Mouse (Mus musculus) splenic B cell, adult 2 months (primary cell): ENCODE results near the gene Glb1l2.

Source experiments
- DNase-seq: peaks from one replicate; pipeline ENCODE4 v3.0.0-alpha.2; 2011; ENCODE audit warnings: low read depth, low spot score
- H3K27me3 ChIP-seq: 2 replicates; pipeline ENCODE4 v1.6.1; 2012; ENCODE audit warnings: mild to moderate bottlenecking, low read length, moderate library complexity, mixed read lengths; ENCODE audit not compliant: control insufficient read depth, poor library complexity, insufficient read depth, severe bottlenecking
- H3K36me3 ChIP-seq: 2 replicates; pipeline ENCODE4 v1.6.1; 2012; ENCODE audit warnings: mild to moderate bottlenecking, low read length, moderate library complexity, mixed read lengths; ENCODE audit not compliant: control insufficient read depth, poor library complexity, insufficient read depth, severe bottlenecking

Glb1l2 gene

DNA sequence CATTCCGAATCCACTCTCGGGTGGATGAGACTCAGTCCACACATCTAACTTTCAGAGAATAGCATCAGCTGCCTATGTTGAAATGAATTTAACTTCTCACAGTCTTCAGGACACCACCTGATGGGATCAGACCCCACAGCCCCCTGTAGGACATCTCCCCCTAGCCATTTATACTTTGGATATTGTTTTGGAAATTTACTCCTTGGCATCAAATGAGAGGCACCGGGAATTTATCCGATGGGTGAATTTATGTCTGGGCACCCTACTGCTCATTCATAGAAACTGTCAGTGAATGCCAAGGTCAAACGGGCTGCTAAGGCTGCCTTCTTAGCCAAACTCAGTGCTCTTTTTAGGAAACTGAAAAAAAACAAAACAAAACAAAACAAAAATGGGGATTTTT, 45.7 kb downstream of the Glb1l2 start:
- no peak for DNase-seq
- no peaks in the 10 kb centered on the region for H3K27me3 ChIP-seq
- H3K36me3 ChIP-seq: no peaks in the 10 kb centered on the region

DNA sequence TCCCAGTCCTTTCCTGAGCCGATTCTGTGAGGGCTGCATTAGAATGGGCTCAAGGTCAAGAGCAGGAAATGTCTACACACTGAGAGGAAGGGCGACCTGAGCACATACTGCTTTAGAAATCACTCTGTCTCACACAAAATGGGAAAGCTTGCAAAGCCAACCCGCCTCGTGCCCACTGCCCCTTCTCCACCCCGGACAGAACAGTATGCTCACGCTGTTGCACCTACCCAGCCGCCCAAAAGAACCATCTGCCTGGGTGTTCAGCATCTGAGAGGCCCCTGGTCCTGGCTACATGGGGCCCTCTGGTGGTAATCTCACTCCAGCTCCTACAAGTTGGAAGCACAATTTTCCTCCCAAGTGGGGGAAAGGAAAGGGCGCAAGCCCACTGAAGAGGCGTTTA, 46.2 kb downstream of the Glb1l2 start:
- DNase-seq: no peak
- Histone ChIP-seq H3K27me3 (no peaks in the 10 kb centered on the region), H3K36me3 (no peaks in the 10 kb centered on the region)

DNA sequence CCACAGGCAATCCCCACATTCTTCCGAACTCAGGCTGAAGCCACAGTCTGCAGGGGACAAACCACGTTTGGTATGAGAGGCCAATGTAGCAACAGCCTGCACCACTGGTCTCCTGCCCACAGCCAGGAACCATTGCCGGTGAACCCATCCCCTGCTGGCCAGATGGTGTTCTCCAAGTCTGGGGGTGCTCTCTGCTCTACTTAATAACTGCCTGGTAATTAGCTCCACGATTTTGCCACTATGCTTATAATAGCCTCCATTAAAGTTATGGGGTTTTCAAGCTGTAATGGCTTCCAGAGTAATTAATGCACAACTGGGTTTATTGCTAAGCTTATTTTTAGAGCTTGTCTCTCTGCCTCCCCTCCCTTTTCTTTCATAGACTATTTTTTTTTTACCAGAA, 57.4 kb downstream of the Glb1l2 start:
- no peak for DNase-seq
- no peaks in the 10 kb centered on the region for H3K36me3 ChIP-seq
- no peaks in the 10 kb centered on the region for H3K27me3 ChIP-seq

DNA sequence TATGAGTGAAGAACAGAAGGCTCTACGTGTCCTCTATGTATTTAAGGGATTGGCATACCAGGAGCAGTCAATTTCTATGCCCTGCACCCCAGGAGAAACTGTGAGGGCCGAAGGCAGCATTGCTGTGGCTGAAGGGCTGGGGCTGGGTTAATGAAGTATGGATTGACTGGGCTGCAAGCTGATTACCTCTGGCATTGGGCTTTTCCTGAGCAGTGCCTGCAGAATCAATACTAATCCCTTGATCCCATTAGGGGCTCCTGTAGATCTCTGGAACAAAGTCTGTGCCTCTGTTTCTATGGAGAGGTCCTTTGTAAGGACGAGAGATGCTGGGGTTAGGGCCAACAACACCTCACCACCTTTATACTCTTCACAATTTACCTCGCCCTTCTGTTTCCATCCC, 59.1 kb downstream of the Glb1l2 start:
- no peak for DNase-seq
- Histone ChIP-seq H3K27me3 (no peaks in the 10 kb centered on the region), H3K36me3 (no peaks in the 10 kb centered on the region)

DNA sequence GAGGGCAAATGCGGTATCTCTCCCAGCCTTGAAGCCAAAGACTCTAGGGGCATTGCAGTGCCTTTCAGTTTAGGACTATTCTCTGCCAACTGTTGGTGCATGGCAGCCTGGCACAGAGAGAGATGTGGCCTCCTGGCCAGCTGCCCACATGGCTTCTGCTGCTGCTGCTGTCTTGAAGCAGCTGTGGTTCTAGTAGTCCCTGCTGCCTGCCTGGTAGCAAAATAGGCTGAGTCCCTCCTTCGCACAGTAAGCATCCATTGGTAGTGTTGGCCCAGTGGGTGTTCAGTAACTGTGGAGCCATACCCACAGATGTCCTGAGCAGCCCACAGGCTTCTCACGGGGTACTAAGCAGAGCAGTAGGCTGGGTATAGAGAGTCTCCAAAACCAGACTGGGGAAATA, 63.5 kb downstream of the Glb1l2 start:
- no peak for DNase-seq
- no peaks in the 10 kb centered on the region for H3K36me3 ChIP-seq
- H3K27me3 ChIP-seq: no peaks in the 10 kb centered on the region

DNA sequence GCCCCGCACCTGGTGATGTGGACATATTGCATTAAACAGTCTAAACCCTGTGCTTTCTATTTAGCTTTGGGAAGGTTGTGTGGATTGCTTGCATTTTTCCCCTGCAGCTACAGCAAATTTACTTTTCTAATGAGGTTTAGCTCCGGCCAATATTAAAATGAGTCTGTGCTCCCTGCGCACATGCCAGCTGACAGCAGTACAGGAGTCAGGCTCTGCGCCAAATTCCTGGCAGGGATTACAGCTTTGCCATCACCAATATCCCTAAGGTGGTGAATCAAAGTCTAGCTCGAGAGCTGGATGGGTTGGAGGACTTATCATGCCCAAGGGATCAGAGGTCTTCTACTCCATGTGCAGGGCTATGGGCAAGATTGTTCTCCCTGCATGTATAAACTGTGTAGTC, 69.2 kb downstream of the Glb1l2 start:
- no peaks in the 10 kb centered on the region for H3K27me3 ChIP-seq
- DNase-seq: no peak

DNA sequence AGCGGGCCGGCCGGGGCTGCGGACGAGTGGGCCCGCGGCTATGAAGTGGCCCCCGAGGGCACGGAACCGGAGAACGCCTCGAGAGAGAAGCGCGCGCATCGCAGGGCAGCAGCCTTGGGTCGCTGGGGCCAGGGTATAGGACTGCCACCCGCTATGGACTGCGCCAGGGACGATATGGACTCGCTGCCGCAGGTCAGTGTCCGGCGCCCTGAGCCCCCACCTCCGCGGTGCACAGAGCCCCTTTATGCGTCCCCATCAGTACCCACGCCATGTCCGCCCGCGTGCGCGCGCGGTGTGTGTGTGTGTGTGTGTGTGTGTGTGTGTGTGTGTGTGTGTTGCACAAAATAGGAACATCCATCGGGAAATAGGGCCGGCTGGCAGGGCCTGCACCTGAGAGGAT, 72.3 kb downstream of the Glb1l2 start:
- H3K36me3 ChIP-seq: no peaks in the 10 kb centered on the region
- no peak for DNase-seq
- no peaks in the 10 kb centered on the region for H3K27me3 ChIP-seq

More for the DNA sequence above, 69.2 kb downstream of the Glb1l2 start:
- H3K36me3 ChIP-seq: no peaks in the 10 kb centered on the region

DNA sequence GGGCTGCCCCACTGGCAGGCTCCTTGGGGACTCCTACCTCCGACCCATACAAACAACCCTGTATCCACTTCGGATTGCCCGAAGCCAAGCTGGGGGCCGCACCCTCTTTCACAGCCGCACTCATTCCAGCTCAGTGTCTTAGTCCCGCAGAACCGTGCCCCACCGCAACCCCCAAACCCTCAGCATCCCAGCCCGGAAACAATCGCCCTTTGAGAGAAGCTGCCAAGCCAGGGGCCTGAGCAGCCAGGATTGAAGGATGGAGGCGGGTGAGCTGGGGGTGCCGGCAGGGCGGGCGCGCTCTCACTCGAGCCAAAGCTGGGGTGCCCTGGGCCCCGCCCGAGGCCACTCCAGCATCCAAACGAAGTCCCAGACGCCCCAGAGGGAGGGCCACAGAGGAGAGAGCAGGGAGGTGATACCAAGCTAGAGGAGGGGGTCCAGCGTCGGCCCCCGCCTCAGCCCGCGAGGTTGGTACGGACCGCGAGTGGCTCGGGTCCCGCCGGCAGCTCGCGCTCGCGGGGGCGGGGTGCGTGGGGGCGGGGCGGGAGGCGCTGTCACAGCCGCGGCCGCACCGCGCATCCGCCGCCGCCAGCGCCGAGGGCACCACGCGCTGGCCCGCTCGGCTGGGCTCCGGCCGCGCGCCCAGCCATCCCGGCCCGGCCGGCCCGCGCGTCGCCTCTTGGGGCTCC, 72.9 kb downstream of the Glb1l2 start, which contains the start of gene B3gat1:
Gene B3gat1, plus strand, starts transcription at position 523 of the 686 bp plus-strand sequence.
- H3K36me3 ChIP-seq: no peaks in the 10 kb centered on the region
- H3K27me3 ChIP-seq: no peaks in the 10 kb centered on the region
- no peak for DNase-seq

DNA sequence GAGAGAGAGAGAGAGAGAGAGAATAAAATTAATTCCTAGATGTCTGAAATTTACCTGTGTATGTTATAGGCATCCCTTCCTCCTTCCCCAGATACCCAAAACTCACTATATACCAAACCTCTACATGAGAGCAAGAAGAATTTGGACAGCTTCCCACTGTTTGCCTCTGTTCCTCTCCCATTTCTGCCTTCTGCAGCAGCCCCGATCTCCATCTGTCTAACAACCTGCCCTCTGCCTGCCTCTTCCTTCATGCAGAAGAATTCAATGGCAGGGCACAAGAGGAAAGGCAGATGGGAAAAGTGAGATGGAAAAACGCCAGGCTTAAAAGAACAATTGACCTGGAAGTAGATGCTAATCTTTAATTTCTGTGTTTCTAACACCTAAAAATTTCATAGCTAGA, 77.7 kb downstream of the Glb1l2 start:
- no peaks in the 10 kb centered on the region for H3K27me3 ChIP-seq
- no peak for DNase-seq
- no peaks in the 10 kb centered on the region for H3K36me3 ChIP-seq

DNA sequence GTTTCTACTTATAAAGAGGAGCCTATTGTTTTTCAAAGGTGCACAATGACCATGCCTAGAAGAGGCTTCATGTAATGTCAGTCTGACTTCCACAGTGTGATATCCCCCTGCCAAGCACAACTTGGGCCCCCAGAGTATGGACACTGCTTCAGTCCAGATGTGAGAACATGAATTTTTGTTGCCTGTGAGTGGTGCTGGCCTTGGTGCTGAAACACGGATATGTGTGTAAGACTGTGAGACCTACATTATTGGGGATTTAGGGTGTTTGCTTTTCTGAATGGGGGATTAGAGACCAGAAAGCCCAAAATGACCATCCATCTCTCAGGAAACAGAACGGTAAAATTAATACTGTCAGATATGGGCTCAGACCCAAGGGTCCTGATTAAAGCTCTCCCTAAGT, 78.8 kb downstream of the Glb1l2 start:
- H3K27me3 ChIP-seq: no peaks in the 10 kb centered on the region
- no peaks in the 10 kb centered on the region for H3K36me3 ChIP-seq
- DNase-seq: no peak

DNA sequence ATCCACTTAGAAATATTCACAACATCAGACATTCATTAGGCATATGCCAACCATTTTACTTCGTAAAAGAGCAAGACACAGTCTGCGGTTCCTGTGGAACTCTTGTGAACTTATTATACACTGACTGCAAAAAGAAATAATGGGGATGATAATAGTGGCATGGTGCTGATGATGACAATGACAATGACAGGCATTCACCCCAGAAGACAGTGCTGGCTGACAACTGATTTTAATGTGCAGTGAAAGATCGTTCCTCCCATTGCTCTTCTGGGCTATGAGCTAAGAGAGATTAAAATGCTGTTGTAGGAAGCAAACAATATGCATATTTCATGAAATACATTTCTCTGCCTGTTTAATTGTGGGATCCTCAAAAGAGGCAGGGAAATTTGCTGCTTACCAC, 80.6 kb downstream of the Glb1l2 start:
- DNase-seq: no peak
- Histone ChIP-seq H3K27me3 (no peaks in the 10 kb centered on the region), H3K36me3 (no peaks in the 10 kb centered on the region)

DNA sequence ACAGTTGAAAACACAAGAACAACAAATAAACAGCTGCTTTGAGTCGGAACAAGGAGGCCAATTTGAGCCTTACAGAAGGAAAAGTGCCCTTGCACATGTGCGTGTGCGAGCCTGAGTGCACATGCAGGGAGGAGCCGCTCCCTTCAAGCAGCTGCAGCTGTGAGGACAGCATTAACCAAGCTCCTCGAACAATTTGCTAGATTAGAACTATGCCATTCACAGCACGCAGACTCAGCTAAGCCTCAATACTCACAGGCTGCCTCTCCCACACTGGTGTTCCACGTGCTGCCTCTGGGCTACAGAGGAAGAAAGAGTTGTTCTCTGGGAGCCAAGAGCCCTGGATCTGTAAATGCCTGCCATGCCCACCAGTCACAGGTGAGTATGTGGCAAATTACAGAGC, 84.5 kb downstream of the Glb1l2 start:
- Histone ChIP-seq H3K36me3 (no peaks in the 10 kb centered on the region), H3K27me3 (no peaks in the 10 kb centered on the region)
- no peak for DNase-seq

DNA sequence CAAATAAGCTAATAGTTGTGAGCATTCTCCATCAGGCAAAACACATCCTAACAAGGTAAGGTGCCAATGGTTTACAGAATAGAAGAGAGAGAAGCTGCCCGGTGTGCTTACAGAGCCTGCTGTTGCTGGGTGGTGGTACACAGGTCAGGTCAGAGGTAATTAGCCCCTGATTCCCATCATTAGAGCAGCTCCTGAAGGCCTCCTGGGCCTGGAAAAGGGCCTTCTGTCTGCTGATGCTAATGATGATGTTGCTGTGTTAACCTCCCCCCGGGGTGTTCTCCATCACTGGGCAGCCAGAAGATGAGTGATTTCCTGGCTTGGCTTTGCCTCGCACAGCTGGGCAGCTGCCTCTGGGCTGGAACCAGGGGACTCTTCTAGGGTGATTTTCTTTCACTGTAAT, 87.9 kb downstream of the Glb1l2 start:
- no peaks in the 10 kb centered on the region for H3K27me3 ChIP-seq
- no peaks in the 10 kb centered on the region for H3K36me3 ChIP-seq
- no peak for DNase-seq
